Mouse (Mus musculus): ENCODE measurements at regions not wholly inside any gene's neighbourhood (a gene's known extent, or its start where the extent isn't known, plus 50 kb on each side); places are given as distances from the start of the nearest gene placed in this dataset.
"Not testable (repeated sequence)": the region's sequence is repeated elsewhere in the genome, so short reads cannot be mapped to it uniquely, and the experiment has no call there.

DNA sequence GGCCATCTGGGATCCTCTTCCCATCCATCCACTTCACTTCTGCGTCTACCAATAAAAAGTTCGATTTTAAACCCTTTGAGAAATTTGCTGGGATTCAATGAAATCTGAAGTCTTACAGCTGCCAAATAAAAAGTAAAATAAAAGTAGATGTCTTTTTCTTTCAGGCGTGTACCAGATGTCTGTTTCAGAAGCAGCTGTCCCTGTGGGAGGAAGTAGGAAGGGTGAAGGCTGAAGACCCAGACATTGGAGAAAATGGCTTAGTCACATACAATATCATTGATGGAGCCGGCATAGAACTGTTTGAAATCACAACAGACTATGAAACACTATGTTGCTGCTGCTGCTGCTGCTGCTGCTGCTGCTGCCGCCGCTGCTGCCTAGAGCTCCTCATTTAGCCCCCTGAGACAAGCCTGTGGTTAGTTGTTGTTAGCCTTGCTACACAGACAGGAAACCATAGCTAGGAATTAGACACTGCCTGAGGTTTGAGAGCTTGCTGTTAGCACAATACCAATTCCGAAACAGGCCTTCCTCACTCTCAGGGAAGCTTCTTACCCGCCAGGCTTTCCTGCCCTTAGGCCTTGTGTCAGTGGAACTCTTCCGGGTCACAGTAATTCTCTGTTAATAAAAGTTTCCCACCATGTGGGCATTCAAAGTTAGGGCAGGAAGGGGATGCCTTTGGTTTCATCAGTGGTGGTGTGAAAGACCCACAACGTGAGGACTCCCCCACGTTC is 211.5 kb downstream of the Gm15319 start:
- TF ChIP-seq EP300, CTCF (IDR thresholded peaks at IDR 0.05; ENCODE audit: low read depth): not testable (repeated sequence)
